Mouse (Mus musculus): ENCODE measurements at regions not wholly inside any gene's neighbourhood (a gene's known extent, or its start where the extent isn't known, plus 50 kb on each side); places are given as distances from the start of the nearest gene placed in this dataset.
A peak's percentile ranks its signal among the peaks of the same experiment; 100 is the strongest.

DNA sequence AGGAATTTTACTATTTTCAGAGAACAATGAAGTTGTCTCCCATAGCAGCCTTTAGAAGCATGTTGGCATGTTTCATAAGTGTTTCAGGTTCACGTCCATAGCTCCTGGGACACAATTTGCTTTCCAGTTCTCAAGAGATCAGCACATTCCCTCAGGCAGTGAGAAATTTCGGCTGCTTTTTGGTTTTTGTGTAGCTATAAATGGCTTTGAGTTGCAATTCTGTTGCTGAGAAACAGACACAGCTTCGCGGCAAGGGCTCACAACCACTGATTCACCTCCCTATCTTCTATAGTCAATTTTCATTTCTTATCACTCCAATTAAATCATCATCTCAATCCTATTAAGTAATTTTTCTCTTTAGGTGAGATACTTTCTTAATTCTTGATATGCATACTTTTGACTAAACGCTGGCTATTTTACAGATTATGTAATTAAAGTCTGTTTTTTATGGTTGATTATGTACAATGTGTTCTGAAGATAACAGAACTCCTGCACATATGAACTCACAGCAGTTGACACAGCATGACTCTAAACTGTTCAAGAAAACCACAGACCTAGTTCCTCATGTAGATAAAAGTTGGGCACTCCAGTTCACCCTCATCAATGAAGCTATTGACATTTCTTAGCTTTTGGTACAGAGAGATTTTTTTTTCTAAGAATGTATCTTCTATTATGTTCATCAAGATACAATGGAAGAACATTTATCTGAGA is 694.1 kb upstream of the Gm21833 start:
- DNase-seq (ENCODE audit: extremely low spot score in 1 of 2, low spot score in 1 of 2), result peak; percentile 8 to 51

DNA sequence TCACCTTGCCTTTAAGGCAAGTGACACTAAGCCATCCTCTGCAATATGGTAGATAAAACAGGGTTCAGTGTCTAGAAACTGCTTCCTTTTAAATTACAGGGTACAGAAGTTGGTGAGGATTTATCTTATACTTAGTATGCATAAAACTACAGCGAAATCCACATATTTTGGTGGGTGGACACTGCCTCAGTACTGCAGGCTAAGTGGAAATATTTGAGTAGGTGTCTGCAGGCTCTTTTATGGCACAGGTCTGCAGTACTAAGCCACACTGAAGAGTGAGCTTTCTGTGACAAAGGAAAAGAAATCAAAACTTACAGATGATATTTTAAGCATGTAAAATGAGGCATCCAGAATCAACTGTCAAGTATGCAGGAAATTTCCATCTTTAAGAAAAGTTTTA is 692.9 kb upstream of the Gm21833 start:
- peak in 1 of 2 experiments; percentile 22 for DNase-seq (ENCODE audit: extremely low spot score in 1 of 2, low spot score in 1 of 2)

DNA sequence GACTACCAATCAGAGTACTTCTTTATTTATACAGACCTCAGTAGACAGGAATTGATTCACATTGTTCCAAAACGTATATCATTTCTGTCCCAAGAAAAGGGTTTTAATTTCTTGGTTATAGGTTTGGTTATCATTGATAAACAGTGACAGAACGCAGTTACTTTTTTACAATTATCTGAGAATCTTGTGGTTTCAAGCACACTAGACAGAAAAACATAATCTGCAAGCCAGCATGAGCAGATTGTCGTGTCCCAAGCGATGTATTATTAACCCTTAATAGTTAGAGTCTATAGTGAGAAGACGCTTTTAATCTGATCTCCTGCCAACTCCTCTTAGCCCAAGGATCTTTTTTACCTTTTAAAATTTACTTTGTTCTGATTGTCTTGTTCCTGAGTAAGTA is 645.4 kb upstream of the Gm21833 start:
- DNase-seq (ENCODE audit: extremely low spot score in 1 of 2, low spot score in 1 of 2), result no peak

DNA sequence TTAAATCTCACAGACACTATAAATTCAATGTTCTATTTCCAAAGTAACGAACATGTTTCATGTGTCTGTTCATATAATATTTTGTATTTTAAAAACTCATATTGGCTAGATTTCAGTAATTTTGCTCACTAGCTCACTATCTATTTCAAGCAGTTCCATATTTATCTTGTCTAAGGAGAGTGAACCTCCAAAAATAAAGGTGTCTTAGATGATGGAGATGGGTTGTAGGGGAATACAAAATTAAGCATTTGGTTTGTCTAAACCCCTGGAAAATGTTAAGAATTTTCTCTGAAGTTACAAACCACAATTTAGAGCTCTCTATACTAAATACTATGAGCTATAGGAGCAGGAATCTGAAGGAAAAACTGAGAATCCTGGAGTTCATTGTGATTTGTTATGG is 595.3 kb upstream of the Gm21833 start:
- DNase-seq (ENCODE audit: extremely low spot score in 1 of 2, low spot score in 1 of 2), result no peak

- DNase-seq (ENCODE audit: extremely low spot score in 1 of 2, low spot score in 1 of 2), result no peak
Measured at GRCm38 (mm10) chr16:82243851-82244250, 584.3 kb upstream of the Gm21833 start.
